Mouse (Mus musculus): ENCODE measurements around the gene Nt5dc2. TPM values are rescaled to one million over a fixed set of nuclear protein-coding genes. Genes with fewer than 3 reads are reported as not detected.
A peak's percentile ranks its signal among the peaks of the same experiment; 100 is the strongest.

The Nt5dc2 gene
- total RNA-seq, 2 experiments from 2014 or later: 23.5 to 28.2 TPM

DNA sequence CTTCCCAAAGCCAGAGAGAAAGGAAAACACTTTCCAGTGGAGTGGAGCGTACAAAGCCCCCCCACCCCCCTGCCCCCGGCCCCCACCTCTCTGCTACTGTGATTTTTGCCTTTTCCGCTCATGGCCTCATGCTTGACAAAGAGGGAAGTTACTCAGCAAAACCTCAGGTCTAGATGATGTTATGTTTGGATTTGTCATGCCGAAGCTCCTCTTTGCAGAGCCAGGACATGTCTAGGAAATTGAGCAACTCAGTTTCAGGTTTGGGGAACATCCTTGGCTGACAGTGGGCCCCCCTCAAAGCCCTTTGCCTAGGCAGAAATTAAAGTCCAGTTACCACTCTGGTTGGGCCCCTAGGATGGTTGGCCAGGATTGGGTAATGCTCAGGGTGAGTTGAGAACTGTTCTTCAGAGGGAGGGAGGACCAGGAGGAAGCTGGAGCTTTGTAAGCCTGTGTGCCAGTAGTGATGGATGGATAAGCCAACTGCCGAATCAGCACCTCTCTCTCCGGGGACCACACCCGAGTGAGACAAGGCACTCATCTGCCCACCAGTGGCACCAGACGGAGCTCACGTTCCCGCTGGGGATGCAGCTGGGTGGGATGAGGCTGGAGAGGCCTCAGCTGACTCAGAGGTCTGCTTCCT lies 35.3 kb downstream of the Nt5dc2 start:
- no peak for DNase-seq
- intact Hi-C loops (cut with DNase I): no loop called here

DNA sequence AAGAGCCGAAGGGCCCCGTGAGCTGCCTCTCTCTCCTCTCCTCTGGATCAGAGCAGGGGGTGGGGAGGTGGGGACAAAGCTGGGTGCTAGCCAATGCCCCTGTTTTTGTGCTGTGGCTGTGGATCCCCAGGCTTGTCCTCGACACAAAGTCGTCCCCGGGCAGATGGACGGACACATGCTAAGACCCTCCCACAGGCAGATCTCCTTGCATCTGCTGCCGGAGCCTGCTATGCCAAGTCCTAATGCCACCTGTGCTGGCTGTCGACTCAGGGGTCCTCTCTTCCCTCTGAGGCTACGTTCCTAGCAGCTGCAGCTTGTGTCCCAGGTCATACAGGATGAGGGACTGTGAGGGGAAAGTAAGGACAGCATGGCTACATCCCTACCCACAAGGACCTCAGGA lies 36.0 kb downstream of the Nt5dc2 start:
- intact Hi-C loops (cut with DNase I): no loop called here
- DNase-seq: no peak

DNA sequence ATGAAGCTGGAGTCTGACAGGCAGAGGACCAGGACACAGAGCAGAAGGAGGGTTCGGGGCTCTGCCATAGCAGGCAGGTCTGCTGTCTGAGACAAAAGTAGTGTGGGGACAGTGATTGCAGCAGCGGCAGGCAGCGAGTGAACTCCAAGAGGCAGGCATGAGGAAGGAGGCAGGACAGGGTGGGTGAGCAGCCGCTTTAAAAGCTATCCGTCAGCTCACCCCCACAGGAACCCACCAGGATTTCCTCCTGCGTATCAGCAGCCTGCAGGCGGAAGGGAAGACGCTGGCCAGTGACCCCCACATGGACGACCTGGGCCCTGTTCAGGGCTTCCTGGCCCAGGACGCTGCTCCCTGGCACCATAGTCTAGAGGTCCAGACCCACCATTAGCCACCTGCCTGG lies 37.6 kb downstream of the Nt5dc2 start, which contains the start of gene Stab1:
Gene Stab1 (minus strand): TSS at position 217 of the 400 bp plus-strand sequence.
- peak; percentile 59 to 61 for DNase-seq
- intact Hi-C loops (cut with DNase I): no loop called here

DNA sequence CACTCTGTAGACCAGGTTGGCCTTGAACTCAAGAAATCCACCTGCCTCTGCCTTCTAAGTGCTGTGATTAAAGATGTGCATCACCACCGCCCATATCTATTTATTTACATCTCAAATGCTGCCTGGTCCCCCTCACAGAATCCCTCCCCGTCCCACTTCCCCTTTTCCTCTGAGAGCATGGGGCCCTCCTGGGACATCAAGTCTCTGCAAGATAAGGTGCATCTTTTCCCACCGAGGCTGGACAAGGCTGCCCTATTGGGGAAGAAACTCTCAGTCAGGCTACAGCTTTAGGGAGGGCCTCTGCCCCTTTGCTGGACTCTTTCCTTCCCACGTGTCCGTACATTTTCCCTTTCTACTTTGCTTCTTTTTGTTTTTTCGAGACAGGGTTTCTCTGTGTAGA lies 38.7 kb downstream of the Nt5dc2 start:
- intact Hi-C loops (cut with DNase I): no loop called here
- DNase-seq: no peak

DNA sequence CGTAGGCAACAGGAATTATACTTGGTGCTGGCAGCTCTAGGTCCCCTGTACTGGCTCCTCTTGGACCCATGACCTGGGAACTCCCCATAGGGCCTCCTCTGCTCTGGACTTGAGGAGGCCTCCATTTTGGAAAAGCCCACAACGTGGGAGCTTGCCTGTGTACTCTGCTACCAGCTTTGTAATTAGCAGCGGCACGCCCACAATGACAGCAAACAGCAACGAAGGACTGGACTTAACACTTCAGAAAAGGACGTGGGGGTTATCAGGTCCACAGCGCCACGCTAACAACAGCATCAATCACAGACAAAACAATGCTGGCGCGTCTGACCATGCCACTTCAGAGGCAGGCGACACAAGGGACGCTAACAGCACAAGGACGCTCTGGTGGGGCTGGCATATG lies 40.1 kb downstream of the Nt5dc2 start:
- intact Hi-C loops (cut with DNase I): no loop called here
- DNase-seq: no peak

DNA sequence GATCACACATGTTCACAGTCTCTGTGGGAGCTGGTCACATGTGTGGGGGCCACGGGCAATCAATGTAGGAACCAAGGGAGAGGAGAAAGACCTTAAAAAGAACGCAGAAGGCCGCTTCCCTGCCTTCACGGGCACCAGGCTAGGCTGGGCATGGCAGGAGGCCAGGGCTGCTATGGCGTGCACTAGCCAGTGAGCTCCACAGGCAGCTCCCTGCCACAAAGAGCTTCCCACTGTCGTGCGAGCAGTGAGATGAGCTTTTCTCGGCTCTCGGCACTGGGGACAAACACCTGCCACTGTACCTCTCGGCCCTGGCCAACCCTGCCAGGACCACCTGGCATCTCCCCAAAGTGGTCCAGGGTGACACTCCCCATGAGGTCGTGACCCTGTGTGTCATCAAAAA lies 40.5 kb downstream of the Nt5dc2 start:
- no peak for DNase-seq
- intact Hi-C loops (cut with DNase I): no loop called here

DNA sequence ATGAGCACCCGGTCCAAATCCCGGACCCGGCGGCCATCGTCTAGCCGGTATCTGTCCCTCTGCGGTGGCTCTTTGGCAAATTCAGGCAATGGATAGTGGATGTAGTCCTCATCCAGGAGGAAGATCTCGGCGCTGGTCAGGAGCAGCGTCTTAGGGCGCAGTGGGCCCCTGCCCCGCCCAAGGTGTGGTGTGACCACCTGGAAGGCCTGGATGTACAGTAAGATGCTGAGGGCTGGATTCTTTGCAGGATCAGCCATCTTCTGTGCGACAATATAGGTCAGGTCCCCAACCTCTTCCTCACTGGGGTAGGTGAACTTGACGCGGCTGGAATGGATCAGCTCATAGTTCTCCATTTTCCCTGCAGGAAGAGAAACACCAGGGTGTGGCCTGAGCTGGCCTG lies 41.0 kb downstream of the Nt5dc2 start:
- intact Hi-C loops (cut with DNase I): no loop called here
- DNase-seq: no peak

DNA sequence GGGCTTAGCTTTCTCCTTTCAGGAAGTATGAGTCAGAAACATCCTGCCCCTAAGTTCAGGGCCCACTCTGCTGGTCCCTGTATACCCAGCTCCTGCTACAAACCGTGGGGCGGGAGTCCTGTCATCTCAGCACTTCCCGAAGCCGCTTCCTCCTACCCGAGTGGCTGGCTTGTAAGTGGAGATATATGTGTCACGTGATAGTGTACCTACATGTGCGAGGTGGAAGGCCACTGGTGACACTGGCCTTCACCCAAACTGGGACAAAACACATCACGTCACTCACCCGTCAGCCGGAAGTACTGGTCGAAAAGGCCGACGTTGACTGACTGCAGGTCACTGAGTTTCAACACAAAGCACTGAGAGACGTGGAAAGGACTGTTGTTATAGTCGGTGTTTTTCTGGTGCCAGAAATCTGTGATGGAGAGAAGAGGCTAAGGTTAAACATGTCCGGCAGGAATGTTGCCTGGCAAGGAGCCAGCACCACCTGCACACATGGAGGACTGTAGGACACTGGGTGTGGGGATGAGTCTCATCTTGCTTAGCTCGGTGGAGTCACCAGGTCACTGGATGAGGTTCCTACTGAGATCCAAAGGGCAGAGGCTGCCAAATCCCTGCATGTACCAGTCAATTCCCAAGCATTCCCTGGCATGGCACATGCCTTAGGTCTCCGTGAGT lies 42.1 kb downstream of the Nt5dc2 start:
- no peak for DNase-seq
- intact Hi-C loops (cut with DNase I): no loop called here

DNA sequence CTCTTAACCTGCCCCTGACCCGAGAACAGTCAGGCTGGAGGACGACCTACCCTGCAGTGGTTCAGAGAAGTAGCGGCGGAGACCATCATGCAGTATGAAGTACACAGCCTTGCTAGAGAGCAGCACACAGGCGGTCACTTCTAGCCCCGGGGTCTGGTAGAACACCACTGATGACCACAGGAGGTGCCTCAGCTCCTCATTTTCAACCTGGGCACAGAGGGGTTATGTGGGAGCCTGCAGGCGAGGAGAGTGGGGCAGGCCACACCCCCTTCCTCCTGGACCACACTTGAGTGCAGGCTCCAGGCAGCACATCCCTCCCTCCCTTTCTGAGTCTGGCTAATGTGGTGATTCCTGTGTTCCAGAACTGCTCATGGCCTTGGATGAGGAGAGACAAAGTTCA lies 42.7 kb downstream of the Nt5dc2 start:
- no peak for DNase-seq
- intact Hi-C loops (cut with DNase I): no loop called here

DNA sequence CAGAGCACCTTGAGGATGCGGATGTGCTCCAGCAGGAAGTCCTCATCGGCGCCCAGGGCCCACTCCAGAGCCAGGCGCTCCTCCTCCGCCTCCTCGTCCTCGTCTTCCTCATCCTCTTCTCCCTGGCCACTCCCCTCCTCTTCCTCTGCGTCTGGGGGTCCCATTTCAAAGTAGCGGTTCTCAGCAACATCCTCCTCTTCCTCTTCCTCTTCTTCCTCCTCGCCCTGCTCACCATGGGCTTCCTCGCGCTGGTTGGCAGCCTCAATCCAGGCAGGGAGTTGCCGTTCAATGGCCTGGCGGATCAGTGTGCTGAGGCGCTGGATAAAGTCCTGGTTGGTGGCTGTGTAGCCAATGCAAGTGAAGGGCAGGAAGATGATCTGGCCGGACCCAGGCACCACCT lies 46.4 kb downstream of the Nt5dc2 start:
- intact Hi-C loops (cut with DNase I): no loop called here
- DNase-seq: no peak

DNA sequence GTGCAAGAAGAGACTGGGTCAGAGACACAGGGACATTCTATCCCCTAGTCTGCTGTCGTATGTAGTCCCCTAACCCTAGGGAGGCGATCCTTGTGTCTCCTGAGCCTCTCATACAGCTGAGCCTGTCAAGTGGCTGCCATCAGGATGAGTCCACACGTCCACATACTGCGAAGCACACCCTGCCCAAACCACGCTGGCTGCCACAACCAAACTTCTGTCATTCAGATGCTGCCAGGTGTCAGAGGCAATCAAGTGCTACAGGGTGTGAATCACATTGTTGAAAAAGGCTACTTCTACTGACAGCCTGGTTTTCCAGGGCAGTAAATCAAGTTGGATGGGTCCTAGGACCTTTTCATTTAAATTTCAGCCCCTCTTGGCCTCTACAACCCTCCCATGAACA lies 46.9 kb downstream of the Nt5dc2 start:
- DNase-seq: no peak
- intact Hi-C loops (cut with DNase I): no loop called here

DNA sequence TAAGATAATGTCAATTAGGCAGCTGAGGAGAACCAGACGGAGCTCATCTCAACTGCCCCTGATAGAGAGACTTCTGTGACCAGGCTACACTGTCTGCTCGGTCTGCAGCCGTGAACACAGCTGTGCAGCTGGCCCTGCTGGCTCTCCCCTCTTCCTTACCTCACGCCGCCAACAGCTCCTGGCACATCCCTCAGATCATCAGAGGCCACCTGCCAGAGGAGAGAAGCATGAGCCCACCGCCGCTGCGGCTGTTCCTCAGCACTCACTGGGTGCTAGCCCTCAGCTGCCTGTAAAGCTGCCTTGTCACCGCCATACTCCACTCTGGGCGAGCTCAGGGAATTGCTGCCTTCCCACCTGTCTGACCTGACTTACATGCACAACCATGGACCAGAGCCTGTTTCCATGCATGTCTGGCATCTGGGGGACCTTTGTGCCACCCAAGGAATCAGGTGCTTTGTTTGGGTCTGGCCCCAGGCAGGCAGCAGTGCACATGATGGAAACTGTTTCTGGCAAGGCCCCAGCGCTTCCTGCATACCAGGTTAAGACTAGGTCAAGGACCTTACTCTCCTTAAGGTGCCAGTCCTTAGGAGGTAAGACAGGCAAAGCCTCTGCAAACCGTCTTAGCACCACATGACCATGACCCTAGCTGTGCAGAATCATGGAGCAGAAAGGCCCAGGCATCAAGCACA lies 49.0 kb downstream of the Nt5dc2 start:
- DNase-seq: peak in 1 of 2 experiments; percentile 42
- intact Hi-C loops (cut with DNase I): no loop called here

DNA sequence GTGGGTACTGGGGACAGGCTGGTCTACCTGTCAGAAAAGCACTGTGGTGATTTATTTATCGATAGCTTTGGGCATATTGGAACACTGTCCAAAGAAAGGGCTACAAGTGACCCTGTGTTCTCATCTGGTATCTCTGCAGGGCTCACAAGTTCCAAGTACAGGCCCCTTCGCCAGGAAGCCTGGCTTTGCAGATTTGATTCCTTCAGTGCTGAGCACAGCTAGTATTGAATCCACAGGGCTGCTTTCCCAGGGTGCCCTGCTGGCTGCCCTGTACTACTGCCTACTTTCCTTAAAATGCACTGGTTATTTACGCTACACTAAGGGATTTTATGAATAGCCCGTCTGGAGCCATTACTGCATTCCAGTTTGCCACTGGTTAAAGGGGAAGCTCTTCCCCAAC lies 50.7 kb downstream of the Nt5dc2 start:
- intact Hi-C loops (cut with DNase I): no loop called here
- DNase-seq: no peak

DNA sequence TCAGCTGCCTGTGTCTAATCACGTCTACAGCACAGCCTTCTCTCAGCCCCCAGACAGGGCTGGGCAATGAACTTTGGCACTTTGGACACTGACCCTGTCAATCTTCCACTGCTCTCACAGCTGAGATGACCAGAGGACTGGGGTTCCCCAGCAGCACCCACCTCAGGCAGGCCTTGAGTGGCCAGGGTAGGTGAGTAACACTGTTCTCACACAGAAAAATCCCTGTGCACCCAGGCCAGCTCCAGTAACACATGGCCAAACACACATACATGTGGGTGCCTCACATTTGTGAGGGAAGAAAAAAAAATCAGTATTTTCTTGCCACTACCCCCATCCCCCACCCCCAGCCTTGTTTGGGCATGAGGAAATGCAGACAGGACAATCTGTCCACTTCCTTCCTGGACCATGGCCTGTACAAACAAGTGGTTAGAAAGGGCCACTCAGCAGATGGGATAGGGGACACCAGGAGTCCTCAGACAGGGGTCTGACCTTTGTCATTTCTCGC lies 52.0 kb downstream of the Nt5dc2 start:
- DNase-seq: no peak

DNA sequence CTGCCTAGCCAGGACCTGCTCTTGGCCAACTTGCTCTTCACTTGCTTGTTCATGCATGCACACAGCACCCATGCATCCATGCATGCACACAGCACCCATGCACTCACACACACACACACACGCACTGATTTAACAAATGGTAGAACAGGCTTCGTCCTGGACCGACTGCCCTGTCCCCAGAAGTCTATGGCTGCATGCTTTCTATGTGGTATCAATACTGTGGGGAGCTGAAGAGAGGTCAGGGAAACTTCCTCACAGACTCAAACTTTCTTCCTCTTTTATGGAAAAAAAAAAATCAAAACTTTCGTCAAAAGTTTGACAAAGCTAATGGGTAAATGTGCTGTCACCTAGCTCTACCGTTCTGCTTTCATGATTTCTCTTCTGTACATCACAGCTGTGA lies 52.7 kb downstream of the Nt5dc2 start:
- intact Hi-C loops (cut with DNase I): no loop called here
- no peak for DNase-seq

More for the DNA sequence above, 52.0 kb downstream of the Nt5dc2 start:
- intact Hi-C loops (cut with DNase I): no loop called here

DNA sequence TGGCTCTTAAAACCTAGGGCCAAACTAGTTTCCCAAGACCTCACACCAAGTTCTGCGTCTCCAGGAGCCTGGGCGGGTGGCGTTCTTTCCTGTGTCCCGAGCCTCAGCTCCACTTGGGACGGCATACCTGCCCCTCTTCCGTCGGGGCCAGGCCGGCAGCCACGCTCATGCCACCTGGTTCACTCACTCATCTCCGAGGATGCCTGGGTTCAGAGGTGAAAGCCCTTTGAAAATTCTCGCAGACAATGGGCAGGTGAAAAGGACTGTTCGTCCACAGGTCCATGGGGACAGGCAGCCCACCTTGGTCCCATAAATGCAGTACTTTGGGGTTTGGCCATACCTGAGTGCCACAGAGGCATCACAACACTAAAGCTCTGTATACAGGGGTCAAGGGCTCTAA lies 53.3 kb downstream of the Nt5dc2 start:
- no peak for DNase-seq
- intact Hi-C loops (cut with DNase I): no loop called here

DNA sequence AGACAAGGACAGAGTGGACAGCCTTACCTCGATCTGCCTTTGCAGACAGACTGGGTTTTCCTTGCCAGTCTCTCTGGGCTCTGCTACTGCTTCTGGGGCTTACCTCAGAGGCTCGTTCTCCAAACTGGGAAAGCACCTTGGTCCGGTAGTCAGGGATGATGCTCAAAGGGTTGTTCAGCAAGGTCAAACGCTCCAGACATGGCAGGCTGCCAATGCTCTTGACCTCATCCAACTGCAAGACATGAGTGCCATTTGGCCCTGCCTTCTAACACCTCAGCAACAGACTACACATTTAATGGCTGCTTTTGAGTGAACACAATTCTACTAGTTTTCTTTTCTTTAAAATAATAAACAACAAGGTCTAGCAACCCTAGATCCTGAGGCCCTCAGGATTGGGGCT lies 55.8 kb downstream of the Nt5dc2 start:
- intact Hi-C loops (cut with DNase I): no loop called here
- peak; percentile 57 to 62 for DNase-seq

Other genes with a start within 250 kb of the Nt5dc2 start
- 1 to 10 TPM; 2.7 to 6.5 TPM for gene Itih4, start 244.6 kb upstream of the Nt5dc2 start, total RNA-seq (2021)
- under 1 TPM; 0.39 to 0.81 TPM for gene Itih3, start 207.3 kb upstream of the Nt5dc2 start, total RNA-seq (2021)
- not detected for gene Itih1, start 187.8 kb upstream of the Nt5dc2 start, total RNA-seq (2021)
- gene Nek4, start 179.7 kb upstream of the Nt5dc2 start, total RNA-seq (2021): 1 to 10 TPM; 5.0 to 5.3 TPM
- 10 to 100 TPM; 23.6 to 25.7 TPM for gene Glt8d1, start 129.7 kb upstream of the Nt5dc2 start, total RNA-seq (2021)
- gene Spcs1, start 129.4 kb upstream of the Nt5dc2 start, total RNA-seq (2021): 100 to 1,000 TPM; 146 to 149 TPM
- gene Pbrm1, start 111.9 kb upstream of the Nt5dc2 start, total RNA-seq (2021): 10 to 100 TPM; 58.7 to 67.3 TPM
- 10 to 100 TPM; 25.1 to 25.4 TPM for gene Gnl3, start 111.9 kb upstream of the Nt5dc2 start, total RNA-seq (2021)
- gene Smim4, start 2.1 kb upstream of the Nt5dc2 start, total RNA-seq (2021): 10 to 100 TPM; 74.1 to 83.9 TPM
- 10 to 100 TPM; 74.5 to 78.7 TPM for gene Stab1, start 37.6 kb downstream of the Nt5dc2 start, total RNA-seq (2021)
- 1,000 to 10,000 TPM; 4,401 to 4,949 TPM for gene Tnnc1, start 77.3 kb downstream of the Nt5dc2 start, total RNA-seq (2021)
- gene Nisch, start 85.9 kb downstream of the Nt5dc2 start, total RNA-seq (2021): 100 to 1,000 TPM; 185 to 197 TPM
- gene Sema3g, start 86.8 kb downstream of the Nt5dc2 start, total RNA-seq (2021): 10 to 100 TPM; 17.4 to 22.2 TPM
- 1 to 10 TPM; 4.3 to 4.6 TPM for gene Phf7, start 120.3 kb downstream of the Nt5dc2 start, total RNA-seq (2021)
- 10 to 100 TPM; 47.3 to 47.5 TPM for gene Bap1, start 120.4 kb downstream of the Nt5dc2 start, total RNA-seq (2021)
- gene Dnah1, start 192.8 kb downstream of the Nt5dc2 start, total RNA-seq (2021): under 1 TPM; 0.07 to 0.14 TPM
- 10 to 100 TPM; 31.3 to 31.5 TPM for gene Capn7, start 205.6 kb downstream of the Nt5dc2 start, total RNA-seq (2021)

All from heart, postnatal 14 days (tissue).